Mouse (Mus musculus) cerebellum, adult (tissue): ENCODE data around the gene Srpk3.

Experiments
- ATAC-seq: cut with Nextera tagmentation; 2 replicates; pipeline ENCODE4 v1.9.2; 2017; ENCODE audit warnings: mild to moderate bottlenecking, moderate library complexity, mixed read lengths; ENCODE audit not compliant: insufficient number of reproducible peaks, low FRiP score, low TSS enrichment

The Srpk3 gene

DNA sequence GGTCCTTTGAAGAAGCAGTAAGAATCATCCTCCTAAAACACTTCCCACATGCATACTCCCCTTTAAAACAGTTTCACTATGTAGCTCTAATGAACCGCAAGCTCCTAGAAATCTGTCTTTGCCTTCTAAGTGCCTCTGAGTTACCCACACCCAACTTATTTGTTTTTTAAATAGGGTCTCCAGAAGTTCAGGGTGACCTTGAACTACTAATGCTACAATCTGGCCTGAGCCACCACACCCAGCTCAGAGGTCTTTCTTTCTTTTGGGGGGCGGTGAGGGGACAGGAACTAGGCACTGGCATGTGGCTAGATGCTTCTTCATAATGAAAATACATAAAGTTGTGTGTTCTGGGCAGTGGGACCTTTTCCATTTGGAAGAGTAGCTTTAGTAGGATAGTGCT, 23.3 kb downstream of the Srpk3 start:
- no peak for ATAC-seq

- ATAC-seq: peak; percentile 93
Observed at GRCm38 (mm10) chrX:73798502-73798901, 24.3 kb downstream of the Srpk3 start.

DNA sequence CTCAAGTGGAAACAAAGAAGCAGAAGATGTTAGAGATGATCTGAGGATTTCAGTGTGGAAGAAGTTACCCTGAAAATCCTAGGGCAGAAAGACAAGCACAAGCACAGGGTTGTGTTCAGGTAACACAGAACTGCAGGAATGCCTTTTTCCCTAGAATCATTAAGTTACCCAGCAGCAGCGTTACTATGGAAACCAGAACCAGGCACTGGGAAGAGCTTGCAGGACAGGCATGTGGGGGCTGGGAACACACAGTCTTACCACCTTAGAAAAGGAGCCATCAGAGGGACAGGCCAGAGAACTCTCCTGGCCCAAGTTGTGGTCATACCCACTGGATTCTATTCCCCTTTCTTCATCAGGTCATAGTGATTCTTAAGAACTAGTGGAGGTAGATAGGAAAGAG, 31.6 kb downstream of the Srpk3 start:
- no peak for ATAC-seq

GRCm38 (mm10) chrX:73815072-73815471, 40.9 kb downstream of the Srpk3 start:
- ATAC-seq: no peak

DNA sequence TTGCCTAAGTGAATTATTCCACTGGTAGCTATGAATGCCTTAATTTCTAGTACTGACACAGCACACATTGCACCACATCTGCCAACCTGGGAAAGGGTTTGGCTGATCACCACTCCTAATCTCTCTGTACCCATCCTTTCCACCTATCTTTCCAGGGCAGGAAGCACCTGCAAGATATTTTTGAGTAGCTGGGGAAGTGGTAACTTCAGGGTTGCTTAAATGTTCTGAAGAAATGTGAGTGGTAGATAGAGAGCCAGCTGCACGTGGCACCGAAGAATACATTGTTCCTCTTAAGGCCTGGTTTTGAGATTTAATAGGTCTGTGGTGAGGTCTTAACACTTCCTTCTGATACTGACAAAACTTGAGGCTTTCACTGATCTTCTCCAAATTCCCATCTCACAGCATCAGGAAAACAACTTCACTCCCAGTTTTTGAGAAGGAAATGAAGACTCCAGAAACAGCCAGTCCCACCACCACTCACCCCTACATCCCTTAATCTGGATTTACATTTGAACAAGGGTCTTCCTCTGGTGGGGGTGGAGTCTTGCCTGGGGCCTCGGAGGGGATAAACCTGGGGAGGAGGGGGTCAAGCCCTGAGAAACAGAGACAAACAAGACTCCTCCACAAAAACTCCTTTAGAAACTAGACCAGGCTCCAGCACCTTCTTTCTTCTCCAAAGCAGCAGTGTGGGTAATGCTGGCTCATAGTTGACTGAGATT, 42.5 kb downstream of the Srpk3 start:
- no peak for ATAC-seq

DNA sequence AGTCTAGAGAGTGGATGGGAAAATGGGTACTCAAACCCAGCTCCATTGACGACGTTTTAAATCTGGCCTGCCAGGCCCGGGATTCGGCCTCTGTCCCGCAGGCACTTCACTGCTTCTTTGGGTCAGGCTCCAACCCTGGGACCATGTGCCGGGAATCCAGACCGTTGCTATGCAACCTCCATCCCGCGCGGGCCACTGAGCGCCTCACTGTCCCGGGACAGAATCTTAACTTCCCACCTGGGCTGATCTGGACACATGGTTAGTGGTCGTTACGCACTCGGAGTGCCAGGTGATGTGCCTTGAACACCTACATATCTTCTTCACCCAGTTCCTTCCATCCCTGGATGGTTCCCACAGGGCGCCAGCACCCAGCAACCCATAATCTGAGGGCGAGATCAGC, 49.5 kb downstream of the Srpk3 start:
- ATAC-seq: peak; percentile 31; the same call in 1 of the 2 replicates

- ATAC-seq: peak; percentile 78
Observed at GRCm38 (mm10) chrX:73824185-73825151, 50.3 kb downstream of the Srpk3 start, which contains the start of gene Pdzd4. TSS of gene Pdzd4 (minus strand) at chrX:73824969.
